9 mouse cellular contexts compared by ENCODE assay signal in genomic region chr9:21337652-21338051, GRCm38 (mm10). TPM values are rescaled to one million over a fixed set of nuclear protein-coding genes. Genes with fewer than 3 reads are reported as not detected.
DNase-seq lines count a peak whose midpoint lies in the region; ATAC-seq and TF ChIP-seq lines count a peak whose summit lies in the region.
"Had no signal": no experiment of that assay in that cellular context is flagged by ENCODE, and none has a peak within 500 bp of the region (broad histone marks: within the 10 kb centered on the region; RNA-seq: fewer than 3 reads in every experiment).

No protein-coding gene starts in this region.

- ATAC-seq in intestine, embryonic 16.5 days, result peak; percentile 93
- ATAC-seq in forebrain, embryonic 15.5 days (replicated peaks), result no peak
- no peak for ATAC-seq in granulocyte monocyte progenitor cell, adult 5-6 weeks (replicated peaks; ENCODE audit: poor library complexity, severe bottlenecking)
- ATAC-seq: inflammation-experienced regulatory T-cells, adult 6 months had no signal

- peak overlapping the region; percentile 69 for H3K27ac ChIP-seq in embryonic facial prominence, embryonic 10.5 days (replicated peaks)
- no peak overlapping the region for H3K27ac ChIP-seq in intestine, embryonic 16.5 days (ENCODE audit: low read length)
- no peak overlapping the region for H3K27ac ChIP-seq in forebrain, embryonic 15.5 days (replicated peaks)

- TF ChIP-seq POLR2A in lung, adult 2 months (IDR thresholded peaks at IDR 0.05; ENCODE audit: borderline replicate concordance, extremely low read depth, low read depth, low read length), result peak; percentile 71; the same call in 1 of the 2 replicates

- DNase-seq in embryonic facial prominence, embryonic 10.5 days (ENCODE audit: low spot score), result peak; percentile 66
- DNase-seq in lung, adult 2 months, result peak; percentile 78
- DNase-seq in right cerebral cortex, adult 18-20 months, result no peak
- DNase-seq in spleen, postnatal 10 days (ENCODE audit: low spot score in 2 of 2), result no peak

- H3K9me3 ChIP-seq in E14TG2a.4 (ENCODE audit: low read length), result no peaks in the 10 kb centered on the region
- H3K9me3 ChIP-seq in embryonic facial prominence, embryonic 10.5 days, result no peaks in the 10 kb centered on the region
- H3K9me3 ChIP-seq in intestine, embryonic 16.5 days (ENCODE audit: control insufficient read depth, low read length), result no peaks in the 10 kb centered on the region
- no peaks in the 10 kb centered on the region for H3K9me3 ChIP-seq in forebrain, embryonic 15.5 days

- peak overlapping the region; percentile 50 for H3K4me2 ChIP-seq in intestine, embryonic 16.5 days (ENCODE audit: low read depth, low read length)
- no peak overlapping the region for H3K4me2 ChIP-seq in forebrain, embryonic 15.5 days (replicated peaks)

- WGBS in embryonic facial prominence, embryonic 10.5 days, result 12% methylated on average over 20 of the region's 20 CpGs
- WGBS in intestine, embryonic 16.5 days, result 22% methylated on average over 20 of the region's 20 CpGs
- WGBS in lung, adult 2 months, result 40% methylated on average over 19 of the region's 20 CpGs
- WGBS in forebrain, embryonic 15.5 days, result 20% methylated on average over 20 of the region's 20 CpGs

- H3K4me1 ChIP-seq in E14TG2a.4 (replicated peaks; ENCODE audit: low read depth, low read length), result peaks cover 52% of the 10 kb centered on the region
- peaks cover 15% of the 10 kb centered on the region for H3K4me1 ChIP-seq in embryonic facial prominence, embryonic 10.5 days
- H3K4me1 ChIP-seq in intestine, embryonic 16.5 days (ENCODE audit: control insufficient read depth, insufficient read depth, low read length), result peaks cover 4% of the 10 kb centered on the region; the same call in 1 of the 2 replicates
- peaks cover 2% of the 10 kb centered on the region; the same call in 1 of the 2 replicates for H3K4me1 ChIP-seq in lung, adult 2 months (ENCODE audit: control insufficient read depth, insufficient read depth, low read length)
- H3K4me1 ChIP-seq in forebrain, embryonic 15.5 days, result peaks cover 4% of the 10 kb centered on the region; the same call in 1 of the 2 replicates

- peak overlapping the region; percentile 80 for H3K4me3 ChIP-seq in E14TG2a.4 (replicated peaks; ENCODE audit: low read length)
- peak overlapping the region; percentile 44 for H3K4me3 ChIP-seq in embryonic facial prominence, embryonic 10.5 days
- H3K4me3 ChIP-seq in intestine, embryonic 16.5 days (ENCODE audit: low read length), result peak overlapping the region; percentile 47
- H3K4me3 ChIP-seq in lung, adult 2 months (replicated peaks; ENCODE audit: extremely low read depth, low read depth, low read length), result peak overlapping the region; percentile 75
- H3K4me3 ChIP-seq in forebrain, embryonic 15.5 days, result no peak overlapping the region

- peak overlapping the region; percentile 60 for H3K9ac ChIP-seq in intestine, embryonic 16.5 days (ENCODE audit: low read depth, low read length)
- H3K9ac ChIP-seq in forebrain, embryonic 15.5 days (replicated peaks), result no peak overlapping the region

- no peak for TF ChIP-seq CTCF in E14TG2a.4 (conservative IDR thresholded peaks at IDR 0.05; ENCODE audit: low read length)
- no peak for TF ChIP-seq CTCF in lung, adult 2 months (IDR thresholded peaks at IDR 0.05; ENCODE audit: insufficient read depth, low read length)

- H3K27me3 ChIP-seq in E14TG2a.4 (ENCODE audit: insufficient read depth, low read length), result no peaks in the 10 kb centered on the region
- no peaks in the 10 kb centered on the region for H3K27me3 ChIP-seq in embryonic facial prominence, embryonic 10.5 days (replicated peaks; ENCODE audit: low read depth, poor library complexity, severe bottlenecking)
- H3K27me3 ChIP-seq in intestine, embryonic 16.5 days (replicated peaks; ENCODE audit: control insufficient read depth, insufficient read depth, low read length), result no peaks in the 10 kb centered on the region
- H3K27me3 ChIP-seq in forebrain, embryonic 15.5 days, result no peaks in the 10 kb centered on the region

- H3K36me3 ChIP-seq in E14TG2a.4 (ENCODE audit: insufficient read depth, low read length), result peaks cover 27% of the 10 kb centered on the region
- peaks cover 33% of the 10 kb centered on the region for H3K36me3 ChIP-seq in embryonic facial prominence, embryonic 10.5 days (replicated peaks)
- 0 out of 2 replicates have a peak, but pooled peaks cover 2% of the 10 kb centered on the region for H3K36me3 ChIP-seq in intestine, embryonic 16.5 days (ENCODE audit: control insufficient read depth, insufficient read depth, low read length)
- H3K36me3 ChIP-seq in forebrain, embryonic 15.5 days, result peaks cover 10% of the 10 kb centered on the region

RNA-seq across cellular contexts. Expression of gene Slc44a2, which starts 17.2 kb away (rescaled TPM):
- polyA plus RNA-seq in embryonic facial prominence, embryonic 10.5 days (2016; fragmentation: Nextera tagmentation; extraction: Ambion mirVana), result 86.8 and 92.7 TPM in 2 replicates
- polyA plus RNA-seq in intestine, embryonic 16.5 days (2015; fragmentation: Nextera tagmentation; extraction: Ambion mirVana), result 44.6 and 50.2 TPM in 2 replicates
- polyA plus RNA-seq in lung, adult 2 months (2012; rRNA removed), result 192 and 271 TPM in 2 replicates
- polyA plus RNA-seq in forebrain, embryonic 15.5 days (2015; fragmentation: Nextera tagmentation; extraction: Ambion mirVana), result 77.4 and 77.8 TPM in 2 replicates
- 117 and 134 TPM in 2 replicates for total RNA-seq in granulocyte monocyte progenitor cell, adult 5-6 weeks (2014; fragmentation: Nextera tagmentation)
- 83.5 and 89.1 TPM in 2 replicates for total RNA-seq in granulocyte monocyte progenitor cell, adult 5-6 weeks (2017)

RNA-seq across cellular contexts. Expression of gene Ap1m2, which starts 25.5 kb away (rescaled TPM):
- polyA plus RNA-seq in embryonic facial prominence, embryonic 10.5 days (2016; fragmentation: Nextera tagmentation; extraction: Ambion mirVana), result 16.8 and 18.6 TPM in 2 replicates
- polyA plus RNA-seq in intestine, embryonic 16.5 days (2015; fragmentation: Nextera tagmentation; extraction: Ambion mirVana), result 158 and 172 TPM in 2 replicates
- 21.4 and 33.9 TPM in 2 replicates for polyA plus RNA-seq in lung, adult 2 months (2012; rRNA removed)
- 1.1 and 1.4 TPM in 2 replicates for polyA plus RNA-seq in forebrain, embryonic 15.5 days (2015; fragmentation: Nextera tagmentation; extraction: Ambion mirVana)
- total RNA-seq in granulocyte monocyte progenitor cell, adult 5-6 weeks (2014; fragmentation: Nextera tagmentation), result 2.5 and 5.4 TPM in 2 replicates
- 0.10 and 0.43 TPM in 2 replicates for total RNA-seq in granulocyte monocyte progenitor cell, adult 5-6 weeks (2017)

RNA-seq across cellular contexts. Expression of gene Ilf3, which starts 30.0 kb away (rescaled TPM):
- polyA plus RNA-seq in embryonic facial prominence, embryonic 10.5 days (2016; fragmentation: Nextera tagmentation; extraction: Ambion mirVana), result 341 and 343 TPM in 2 replicates
- 119 and 127 TPM in 2 replicates for polyA plus RNA-seq in intestine, embryonic 16.5 days (2015; fragmentation: Nextera tagmentation; extraction: Ambion mirVana)
- 31.8 and 35.2 TPM in 2 replicates for polyA plus RNA-seq in lung, adult 2 months (2012; rRNA removed)
- polyA plus RNA-seq in forebrain, embryonic 15.5 days (2015; fragmentation: Nextera tagmentation; extraction: Ambion mirVana), result 306 and 307 TPM in 2 replicates
- total RNA-seq in granulocyte monocyte progenitor cell, adult 5-6 weeks (2014; fragmentation: Nextera tagmentation), result 82.0 and 84.2 TPM in 2 replicates
- total RNA-seq in granulocyte monocyte progenitor cell, adult 5-6 weeks (2017), result 73.4 and 104 TPM in 2 replicates

RNA-seq across cellular contexts. Expression of gene Cdkn2d, which starts 46.4 kb away (rescaled TPM):
- 40.9 and 45.1 TPM in 2 replicates for polyA plus RNA-seq in embryonic facial prominence, embryonic 10.5 days (2016; fragmentation: Nextera tagmentation; extraction: Ambion mirVana)
- polyA plus RNA-seq in intestine, embryonic 16.5 days (2015; fragmentation: Nextera tagmentation; extraction: Ambion mirVana), result 40.2 and 42.5 TPM in 2 replicates
- 33.5 and 34.7 TPM in 2 replicates for polyA plus RNA-seq in lung, adult 2 months (2012; rRNA removed)
- polyA plus RNA-seq in forebrain, embryonic 15.5 days (2015; fragmentation: Nextera tagmentation; extraction: Ambion mirVana), result 91.3 and 97.9 TPM in 2 replicates
- total RNA-seq in granulocyte monocyte progenitor cell, adult 5-6 weeks (2014; fragmentation: Nextera tagmentation), result 11.0 and 12.9 TPM in 2 replicates
- total RNA-seq in granulocyte monocyte progenitor cell, adult 5-6 weeks (2017), result 15.4 and 16.7 TPM in 2 replicates

RNA-seq across cellular contexts. Expression of gene Kri1, which starts 49.9 kb away (rescaled TPM):
- 16.2 and 18.0 TPM in 2 replicates for polyA plus RNA-seq in embryonic facial prominence, embryonic 10.5 days (2016; fragmentation: Nextera tagmentation; extraction: Ambion mirVana)
- polyA plus RNA-seq in intestine, embryonic 16.5 days (2015; fragmentation: Nextera tagmentation; extraction: Ambion mirVana), result 12.3 and 13.2 TPM in 2 replicates
- 16.9 and 21.5 TPM in 2 replicates for polyA plus RNA-seq in lung, adult 2 months (2012; rRNA removed)
- 18.0 and 18.1 TPM in 2 replicates for polyA plus RNA-seq in forebrain, embryonic 15.5 days (2015; fragmentation: Nextera tagmentation; extraction: Ambion mirVana)
- total RNA-seq in granulocyte monocyte progenitor cell, adult 5-6 weeks (2014; fragmentation: Nextera tagmentation), result 50.9 and 56.3 TPM in 2 replicates
- total RNA-seq in granulocyte monocyte progenitor cell, adult 5-6 weeks (2017), result 59.5 and 86.0 TPM in 2 replicates

Comparison
In these comparisons a context has a peak if more than half of its experiments do, and no peak if none do; other contexts are left out.
1. DNase-seq: peak in embryonic facial prominence, embryonic 10.5 days (single experiment) and lung, adult 2 months (single experiment); none in right cerebral cortex, adult 18-20 months (single experiment) and spleen, postnatal 10 days (0 of 2).